ENCODE assay signal across 19 mouse cellular contexts in the genomic region with DNA sequence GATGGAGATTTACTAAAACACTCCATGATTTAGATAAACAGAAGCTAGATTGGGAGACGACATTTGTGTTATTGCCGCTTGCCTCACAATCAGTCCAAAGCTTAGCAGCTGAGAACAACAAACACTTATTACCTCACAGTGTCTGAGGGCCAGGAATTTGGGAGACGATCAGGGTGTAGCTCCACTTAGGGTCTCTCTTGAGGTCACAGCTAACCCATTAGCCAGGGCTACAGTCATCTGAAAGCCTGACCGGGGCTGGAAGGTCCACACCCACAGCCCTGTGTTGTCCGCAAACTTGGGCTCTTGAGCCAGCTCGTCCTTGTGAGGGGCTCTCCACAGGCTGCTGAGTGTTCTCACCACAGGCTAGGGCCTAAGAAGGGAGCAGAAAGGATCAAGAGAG. TPM values are rescaled to one million over a fixed set of nuclear protein-coding genes. Genes with fewer than 3 reads are reported as not detected.
DNase-seq lines count a peak whose midpoint lies in the region; ATAC-seq and TF ChIP-seq lines count a peak whose summit lies in the region.
"Had no signal": no experiment of that assay in that cellular context is flagged by ENCODE, and none has a peak within 500 bp of the region (broad histone marks: within the 10 kb centered on the region; RNA-seq: fewer than 3 reads in every experiment).

No protein-coding gene starts in this region.

- H3K36me3 ChIP-seq in hindbrain, embryonic 10.5 days = no peaks in the 10 kb centered on the region
- H3K36me3 ChIP-seq in hindbrain, embryonic 12.5 days = no peaks in the 10 kb centered on the region
- H3K36me3 ChIP-seq: embryonic facial prominence, embryonic 15.5 days; G1E; heart, embryonic 13.5 days; hindbrain, embryonic 13.5 days; limb, embryonic 15.5 days; neural tube, embryonic 13.5 days had no signal

- TF ChIP-seq CTCF in lung, adult 2 months (IDR thresholded peaks at IDR 0.05; ENCODE audit: insufficient read depth, low read length) = no peak

- WGBS in hindbrain, embryonic 10.5 days = 72% methylated on average over 6 of the region's 6 CpGs
- 68% methylated on average over 6 of the region's 6 CpGs for WGBS in hindbrain, embryonic 12.5 days
- WGBS in lung, adult 2 months = 42% methylated on average over 6 of the region's 6 CpGs

- no peaks in the 10 kb centered on the region for H3K9me3 ChIP-seq in hindbrain, embryonic 10.5 days
- no peaks in the 10 kb centered on the region for H3K9me3 ChIP-seq in hindbrain, embryonic 12.5 days (replicated peaks)
- H3K9me3 ChIP-seq: embryonic facial prominence, embryonic 15.5 days; heart, embryonic 13.5 days; hindbrain, embryonic 13.5 days; limb, embryonic 15.5 days; neural tube, embryonic 13.5 days had no signal

- no peak overlapping the region for H3K4me2 ChIP-seq in hindbrain, embryonic 12.5 days (replicated peaks)
- H3K4me2 ChIP-seq: embryonic facial prominence, embryonic 15.5 days; heart, embryonic 13.5 days; hindbrain, embryonic 13.5 days; limb, embryonic 15.5 days; midbrain, embryonic 11.5 days; neural tube, embryonic 13.5 days had no signal

- no peak for TF ChIP-seq POLR2A in lung, adult 2 months (IDR thresholded peaks at IDR 0.05; ENCODE audit: borderline replicate concordance, extremely low read depth, low read depth, low read length)

- no peak for DNase-seq in hindbrain, embryonic 10.5 days (ENCODE audit: low spot score)
- DNase-seq in gastrocnemius, postnatal 36 days = peak; percentile 8 to 25
- peak; percentile 64 for DNase-seq in lung, adult 2 months
- peak; percentile 62 for DNase-seq in lung, postnatal 36 days
- DNase-seq in adrenal gland, postnatal 14 days = no peak
- no peak for DNase-seq in adipocyte (ENCODE audit: low spot score)
- DNase-seq: cerebellum, adult 9-11 months; kidney, postnatal 10 days; right cerebral cortex, postnatal 25 days; thymus, postnatal 36 days had no signal

- H3K27ac ChIP-seq in hindbrain, embryonic 10.5 days = peak overlapping the region; percentile 69
- no peak overlapping the region for H3K27ac ChIP-seq in hindbrain, embryonic 12.5 days
- H3K27ac ChIP-seq: embryonic facial prominence, embryonic 15.5 days; heart, embryonic 13.5 days; hindbrain, embryonic 13.5 days; limb, embryonic 15.5 days; neural tube, embryonic 13.5 days; stomach, postnatal 0 days had no signal

- no peak overlapping the region for H3K9ac ChIP-seq in hindbrain, embryonic 12.5 days
- H3K9ac ChIP-seq: embryonic facial prominence, embryonic 15.5 days; heart, embryonic 13.5 days; hindbrain, embryonic 13.5 days; limb, embryonic 15.5 days; neural tube, embryonic 13.5 days had no signal

- no peak for ATAC-seq in hindbrain, embryonic 12.5 days (ENCODE audit: low FRiP score)

- H3K27me3 ChIP-seq in hindbrain, embryonic 10.5 days (ENCODE audit: insufficient read depth, poor library complexity, severe bottlenecking) = peaks cover 4% of the 10 kb centered on the region
- 0 out of 2 replicates have a peak, but pooled peaks cover 2% of the 10 kb centered on the region for H3K27me3 ChIP-seq in hindbrain, embryonic 12.5 days
- H3K27me3 ChIP-seq: embryonic facial prominence, embryonic 15.5 days; hindbrain, embryonic 13.5 days; limb, embryonic 15.5 days; neural tube, embryonic 13.5 days had no signal

- H3K4me3 ChIP-seq in hindbrain, embryonic 10.5 days = no peak overlapping the region
- H3K4me3 ChIP-seq in hindbrain, embryonic 12.5 days = no peak overlapping the region
- H3K4me3 ChIP-seq in lung, adult 2 months (replicated peaks; ENCODE audit: extremely low read depth, low read depth, low read length) = no peak overlapping the region
- H3K4me3 ChIP-seq: embryonic facial prominence, embryonic 15.5 days; heart, embryonic 13.5 days; hindbrain, embryonic 13.5 days; limb, embryonic 15.5 days; neural tube, embryonic 13.5 days had no signal

- peaks cover 24% of the 10 kb centered on the region for H3K4me1 ChIP-seq in hindbrain, embryonic 10.5 days (replicated peaks)
- 0 out of 2 replicates have a peak, but pooled peaks cover 2% of the 10 kb centered on the region for H3K4me1 ChIP-seq in hindbrain, embryonic 12.5 days
- H3K4me1 ChIP-seq in lung, adult 2 months (ENCODE audit: control insufficient read depth, insufficient read depth, low read length) = peaks cover 3% of the 10 kb centered on the region; the same call in 1 of the 2 replicates
- H3K4me1 ChIP-seq: hindbrain, embryonic 13.5 days; limb, embryonic 15.5 days had no signal

- intact Hi-C loops in gastrocnemius, postnatal 36 days (cut with DNase I) = no loop called here

RNA-seq across cellular contexts. Expression of gene Limch1, which starts 32.8 kb away (rescaled TPM):
- 49.0 and 49.2 TPM in 2 replicates for polyA plus RNA-seq in hindbrain, embryonic 10.5 days (2016; fragmentation: Nextera tagmentation; extraction: Ambion mirVana)
- polyA plus RNA-seq in hindbrain, embryonic 12.5 days (2016; fragmentation: Nextera tagmentation; extraction: Ambion mirVana) = 64.0 and 64.9 TPM in 2 replicates
- total RNA-seq in gastrocnemius, postnatal 36 days (2021) = 100 to 1,000 TPM in 1 of 2 experiments, 10 to 100 TPM in 1; 97.7 to 103 TPM
- 156 and 242 TPM in 2 replicates for polyA plus RNA-seq in lung, adult 2 months (2012; rRNA removed)
- 90.6 and 96.8 TPM in 2 replicates for total RNA-seq in adrenal gland, postnatal 14 days (2021)
- polyA plus RNA-seq: G1E had no signal

RNA-seq across cellular contexts. Expression of gene Uchl1, which starts 36.9 kb away (rescaled TPM):
- 287 and 400 TPM in 2 replicates for polyA plus RNA-seq in hindbrain, embryonic 10.5 days (2016; fragmentation: Nextera tagmentation; extraction: Ambion mirVana)
- 592 and 600 TPM in 2 replicates for polyA plus RNA-seq in hindbrain, embryonic 12.5 days (2016; fragmentation: Nextera tagmentation; extraction: Ambion mirVana)
- 1 to 10 TPM; 3.3 to 5.0 TPM for total RNA-seq in gastrocnemius, postnatal 36 days (2021)
- 8.0 and 9.3 TPM in 2 replicates for polyA plus RNA-seq in lung, adult 2 months (2012; rRNA removed)
- 72.4 and 110 TPM in 2 replicates for total RNA-seq in adrenal gland, postnatal 14 days (2021)
- polyA plus RNA-seq: G1E had no signal

Comparison
In these comparisons a context has a peak if more than half of its experiments do, and no peak if none do; other contexts are left out.
1. DNase-seq: peak in gastrocnemius, postnatal 36 days (2 of 2), lung, adult 2 months (single experiment) and lung, postnatal 36 days (single experiment); none in hindbrain, embryonic 10.5 days (single experiment), adrenal gland, postnatal 14 days (single experiment) and adipocyte (single experiment).
2. RNA of gene Uchl1, which starts 36.9 kb away (polyA plus RNA-seq): 592 to 600 TPM in hindbrain, embryonic 12.5 days and 287 to 400 TPM in hindbrain, embryonic 10.5 days; 8.0 to 9.3 TPM in lung, adult 2 months; every median in the first group is over 10 times any median in the second.